Mouse (Mus musculus): ENCODE results near the gene Tpx2.

The Tpx2 gene

DNA sequence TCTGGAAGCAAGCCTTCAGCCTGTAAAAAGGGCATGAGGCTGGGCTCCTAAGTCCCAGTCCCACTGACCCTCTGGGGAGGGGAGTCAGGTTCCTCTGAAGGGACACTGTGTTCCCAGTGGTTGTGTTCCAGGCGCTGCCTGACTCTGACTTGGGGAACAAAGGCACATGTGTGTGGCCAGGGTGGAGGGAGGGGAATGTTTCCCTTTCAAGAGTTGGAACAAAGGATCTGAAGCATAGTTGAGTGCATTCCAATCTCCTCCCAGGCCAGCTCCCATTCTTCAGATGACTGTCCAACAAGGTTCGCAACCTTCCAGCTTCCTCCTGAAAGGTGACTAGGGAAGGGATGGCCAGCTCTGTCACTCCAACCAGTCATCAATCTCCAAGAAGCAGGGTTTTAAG lies 27.4 kb upstream of the Tpx2 start:
- DNase-seq = peak; percentile 84

DNA sequence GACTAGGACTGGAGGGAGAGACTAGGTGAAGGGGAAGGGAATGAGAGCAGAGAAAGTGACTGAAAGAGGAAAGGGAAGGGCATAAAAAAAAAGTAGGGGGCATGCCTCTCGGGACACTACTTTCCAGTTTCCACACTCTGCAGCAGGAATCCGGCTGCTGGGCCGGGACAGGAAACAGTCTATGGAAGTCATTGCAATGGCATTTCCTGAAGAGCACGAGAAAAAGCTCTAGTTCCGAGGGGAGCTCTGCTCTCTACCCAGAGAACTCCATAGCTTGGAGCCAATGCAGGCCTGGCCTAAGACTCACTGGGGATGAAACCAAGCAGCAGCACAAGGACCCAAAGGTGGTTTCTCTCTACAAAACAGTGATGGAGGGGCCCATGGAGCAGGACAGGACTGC lies 26.7 kb upstream of the Tpx2 start:
- no peak for DNase-seq

DNA sequence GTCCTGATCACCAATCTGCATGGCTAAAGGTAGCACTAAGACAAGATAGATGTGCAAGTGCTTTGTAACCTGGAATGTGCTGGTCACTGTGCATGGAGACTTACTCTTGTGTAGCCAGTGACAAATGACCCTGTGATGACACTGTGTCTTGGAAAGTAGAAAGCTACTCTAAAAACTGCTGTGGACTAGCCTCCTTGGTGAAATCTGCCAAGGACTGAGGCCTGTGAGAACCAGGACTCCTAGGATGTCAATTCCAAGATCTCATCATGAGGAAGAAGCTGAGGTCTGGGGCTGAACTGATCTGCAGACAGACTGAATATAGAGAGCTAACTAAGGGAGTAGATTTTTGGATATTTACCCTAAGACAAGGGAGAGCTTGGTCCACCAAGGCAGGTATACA lies 26.2 kb upstream of the Tpx2 start:
- no peak for DNase-seq

DNA sequence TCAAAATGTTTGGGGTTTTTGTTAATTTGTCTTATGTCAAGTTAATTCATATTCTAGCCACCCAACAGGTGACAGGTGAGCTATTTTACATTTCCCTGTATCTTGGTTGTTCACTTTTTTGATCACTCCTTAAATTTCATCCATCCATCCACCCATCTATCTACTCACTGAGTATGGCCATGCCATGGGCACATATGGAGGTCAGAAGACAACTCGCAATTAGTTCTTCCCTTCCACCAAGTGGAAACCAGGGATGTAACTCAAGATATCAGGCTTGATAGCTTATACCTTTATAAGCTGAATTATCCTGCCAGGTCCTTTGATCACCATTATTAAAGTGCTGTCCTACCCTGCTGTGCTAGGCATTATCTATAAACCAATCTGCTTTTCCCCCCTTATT lies 24.0 kb upstream of the Tpx2 start:
- no peak for DNase-seq

DNA sequence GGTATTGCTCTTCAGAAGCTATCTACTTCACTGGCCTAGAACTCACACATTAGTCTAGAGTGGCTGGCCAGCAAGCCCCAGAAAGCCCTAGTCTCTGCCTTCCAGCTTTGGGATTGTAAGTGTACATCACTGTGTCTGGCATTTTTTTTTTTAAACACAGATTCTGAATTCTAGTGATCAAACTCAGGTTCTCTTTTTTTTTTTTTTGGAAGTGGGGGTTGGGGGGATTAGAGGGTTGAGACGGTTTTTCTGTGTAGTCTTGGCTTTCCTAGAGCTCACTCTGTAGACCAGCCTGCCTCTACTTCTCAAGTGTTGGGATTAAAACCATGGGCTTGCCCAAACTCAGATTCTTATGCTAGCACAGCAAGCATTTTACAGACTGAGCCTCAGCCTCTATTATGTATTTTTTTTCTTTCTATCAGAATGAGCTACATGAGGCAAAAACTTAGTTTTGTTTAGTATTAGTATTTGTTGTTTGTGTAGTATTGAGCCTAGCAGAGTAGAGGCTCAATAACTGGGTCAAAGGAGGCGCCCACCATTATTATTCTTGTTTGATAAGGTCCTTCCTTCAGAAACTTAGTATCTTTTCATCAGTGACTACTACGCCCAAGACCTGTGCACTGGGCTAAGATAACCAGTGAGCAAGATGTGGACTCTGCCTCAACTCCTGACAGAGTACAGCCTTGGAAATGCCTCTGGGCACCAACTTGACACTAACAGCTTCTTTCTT lies 23.2 kb upstream of the Tpx2 start:
- DNase-seq = no peak

DNA sequence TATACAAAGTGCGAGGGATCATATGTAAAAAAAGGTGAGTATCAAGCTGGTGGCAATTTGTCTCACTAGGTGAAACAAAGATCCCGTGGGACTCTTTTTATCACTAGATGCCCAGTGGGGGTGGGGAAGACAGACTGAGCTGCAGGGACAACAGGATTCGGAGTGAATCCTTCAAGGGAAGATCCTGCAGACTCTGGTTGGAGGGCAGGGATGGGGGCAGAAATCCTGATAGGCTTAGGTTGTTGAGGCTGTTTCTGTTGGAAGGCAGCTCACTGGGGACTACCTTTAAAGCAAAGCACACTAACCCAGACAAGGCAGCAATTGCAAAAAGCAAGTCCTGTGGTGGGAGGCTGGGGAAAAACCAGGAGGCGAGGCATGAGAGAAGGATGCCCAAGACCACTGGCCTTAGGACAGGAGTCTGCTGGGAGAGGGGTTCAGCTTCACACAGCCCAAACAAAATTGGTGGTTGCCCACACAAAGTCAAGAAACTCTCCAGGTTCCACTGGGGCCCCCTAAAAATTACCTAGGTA lies 22.5 kb upstream of the Tpx2 start:
- no peak for DNase-seq

DNA sequence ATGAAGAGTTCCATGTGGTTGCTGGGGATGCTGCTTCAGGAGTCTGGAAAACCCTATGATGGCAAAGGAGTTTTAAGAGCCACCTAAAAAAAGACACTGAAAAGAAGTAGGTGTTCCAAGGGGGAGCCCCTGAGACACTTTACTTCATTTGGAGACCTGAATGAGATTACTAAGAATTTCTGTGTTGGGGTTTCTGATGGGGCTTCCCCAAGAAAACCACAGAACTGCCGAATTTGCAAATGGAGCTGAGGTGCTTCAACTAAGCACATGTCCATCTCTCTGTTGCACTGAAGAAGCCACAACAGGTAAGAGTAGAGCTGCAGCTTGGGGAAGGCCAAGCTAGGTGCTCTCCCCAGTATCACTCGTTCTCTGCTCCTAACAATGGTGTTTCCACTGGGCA lies 22.1 kb upstream of the Tpx2 start:
- DNase-seq = no peak

DNA sequence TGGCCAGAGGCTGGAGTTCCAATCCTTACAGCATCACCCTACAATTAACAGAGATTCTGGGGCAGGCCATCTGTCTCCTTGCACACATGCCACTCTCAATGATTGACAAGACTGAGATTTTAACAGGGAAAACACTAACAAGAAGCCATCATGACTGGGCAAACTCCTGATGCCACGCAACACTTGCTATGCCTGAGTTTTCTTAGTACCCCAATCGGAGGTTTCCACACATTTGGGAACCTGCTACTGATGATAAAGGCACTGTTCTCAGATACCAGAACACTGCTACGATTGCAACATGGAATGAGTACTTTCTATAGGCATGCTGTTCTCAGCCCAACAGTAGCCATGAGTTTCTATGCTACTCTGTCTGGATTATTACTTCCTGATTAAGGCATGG lies 21.3 kb upstream of the Tpx2 start:
- DNase-seq = no peak

DNA sequence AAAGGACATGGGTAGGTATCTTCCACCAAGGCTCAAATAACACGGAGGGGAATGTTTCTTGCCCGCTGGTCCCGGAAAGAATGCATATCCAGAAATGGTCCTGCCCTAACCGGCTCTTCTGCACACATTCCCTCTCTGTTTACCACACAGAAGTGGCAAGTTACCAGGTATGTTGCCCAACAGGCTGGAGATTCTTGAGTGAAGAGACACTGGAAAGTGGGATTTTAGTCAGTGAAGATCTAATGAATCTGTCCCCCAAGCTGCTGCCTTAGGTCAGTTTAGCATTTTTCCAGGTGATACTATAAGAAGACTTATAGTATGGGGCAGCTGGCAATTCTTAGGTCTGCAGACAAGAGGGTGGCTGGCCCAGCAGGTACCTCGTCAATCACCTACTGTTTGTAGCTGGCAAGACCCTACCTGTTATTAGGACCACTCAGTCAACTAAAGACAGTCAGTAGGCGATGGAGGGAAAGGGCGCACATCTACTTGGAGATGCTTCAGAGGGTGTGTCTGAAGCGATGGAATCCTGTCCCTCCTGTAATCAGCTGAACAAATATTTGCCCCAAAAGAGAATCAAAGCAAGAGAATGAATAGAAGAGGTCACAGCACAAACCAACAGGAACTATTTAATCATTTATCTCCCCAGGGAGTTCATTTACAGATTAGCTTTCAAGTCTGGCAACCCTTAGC lies 20.3 kb upstream of the Tpx2 start:
- DNase-seq = no peak

DNA sequence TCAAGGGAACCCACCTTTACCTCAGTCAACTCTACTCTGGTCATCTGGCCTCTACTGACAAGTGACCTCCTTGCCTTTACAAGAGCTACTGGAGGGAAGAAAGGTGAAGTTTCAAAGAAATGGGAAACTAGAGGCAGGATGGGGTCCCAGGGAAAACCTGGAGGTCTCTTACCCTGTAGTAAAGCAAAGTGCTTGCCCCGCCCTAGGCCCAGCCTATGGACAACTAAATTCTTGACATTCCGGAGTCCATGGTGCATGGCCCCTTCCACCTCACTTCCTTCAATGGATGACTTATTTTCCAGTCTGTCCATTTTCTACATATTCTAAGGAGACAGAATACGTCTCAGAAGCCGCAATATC lies 19.8 kb upstream of the Tpx2 start:
- no peak for DNase-seq

DNA sequence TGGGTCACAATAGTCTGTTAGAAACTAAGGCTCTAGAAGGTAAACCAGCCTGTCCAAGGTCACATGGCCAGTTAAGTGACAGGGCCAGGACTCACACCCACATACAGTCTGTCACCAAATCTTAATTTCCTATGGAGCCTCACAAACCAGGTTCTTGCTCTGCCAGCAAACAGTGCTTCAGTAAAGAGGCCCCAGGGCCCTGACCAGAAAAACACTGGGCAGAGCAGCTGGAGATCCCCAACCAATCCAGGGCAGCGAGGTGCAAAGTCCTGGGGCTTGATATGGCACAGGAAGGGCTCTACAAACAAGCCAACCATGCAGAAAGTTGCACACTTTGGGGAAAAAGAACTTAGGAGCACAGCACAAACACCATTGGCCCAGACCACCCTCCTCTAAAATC lies 19.2 kb upstream of the Tpx2 start:
- DNase-seq = no peak

DNA sequence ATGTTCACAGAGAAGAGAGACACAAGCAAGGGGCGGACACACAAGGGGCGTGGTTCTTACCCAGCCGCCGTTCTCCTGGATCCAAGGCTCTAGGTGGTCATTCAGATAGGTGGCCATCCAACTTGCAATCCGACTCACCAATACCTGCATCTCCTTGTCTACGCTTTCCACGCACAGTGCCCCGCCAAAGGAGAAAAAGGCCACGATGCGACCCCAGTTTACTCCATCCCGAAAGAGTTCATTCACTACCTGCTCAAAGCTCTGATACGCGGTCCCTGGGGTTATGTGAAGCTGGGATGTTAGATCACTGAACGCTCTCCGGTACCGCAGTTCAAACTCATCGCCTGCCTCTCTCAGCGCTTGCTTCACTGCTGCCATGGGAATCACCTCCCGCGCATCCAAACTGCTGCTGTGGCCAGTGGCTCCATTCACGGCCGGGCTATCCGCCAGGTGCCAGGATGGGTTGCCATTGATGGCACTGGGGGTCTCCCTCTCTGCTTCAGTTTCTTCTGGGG lies 18.3 kb upstream of the Tpx2 start:
- peak; percentile 30 for DNase-seq

DNA sequence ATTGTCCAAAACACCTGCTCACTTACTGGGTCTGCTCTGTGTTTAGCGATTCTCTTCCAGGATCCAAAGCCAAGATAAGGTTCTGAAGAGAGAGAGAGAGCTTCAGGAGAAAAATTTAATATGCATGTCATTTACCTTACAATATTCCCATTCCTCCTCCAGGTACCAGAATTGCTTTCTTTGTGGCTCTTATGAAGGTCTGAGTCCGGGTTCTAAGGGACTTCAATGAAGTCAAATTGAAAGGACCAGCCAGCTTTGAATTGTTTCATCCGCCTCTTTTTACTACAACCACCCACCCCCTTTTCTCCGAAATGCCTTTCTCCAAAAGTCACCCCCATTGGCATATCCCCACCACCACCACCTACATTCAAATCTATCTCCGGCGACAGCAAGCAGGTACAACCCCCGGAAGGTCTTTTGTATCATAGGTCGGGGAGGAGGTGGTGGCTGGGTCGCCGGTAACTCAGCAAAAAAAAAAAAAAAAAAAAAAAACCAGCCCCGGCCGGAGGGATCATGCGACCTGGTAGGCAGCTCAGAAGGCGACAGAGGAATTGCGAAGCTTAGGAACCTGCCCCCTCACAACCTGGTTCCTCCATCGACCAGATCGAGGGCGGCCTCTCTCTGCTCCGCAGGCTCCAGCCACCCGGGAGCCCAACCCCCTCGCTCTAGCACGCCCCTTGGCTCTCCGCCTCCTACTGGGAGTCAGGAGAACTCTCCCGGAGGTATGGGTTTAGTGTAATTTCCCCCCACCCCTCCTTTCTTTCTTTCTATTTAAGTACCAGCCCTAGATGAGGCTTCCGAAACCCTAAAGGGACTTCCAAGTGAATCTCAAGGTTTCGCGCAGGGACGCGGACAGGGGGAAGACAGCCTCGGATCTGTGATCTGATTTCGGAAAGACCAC lies 17.5 kb upstream of the Tpx2 start:
- peak; percentile 93 for DNase-seq

DNA sequence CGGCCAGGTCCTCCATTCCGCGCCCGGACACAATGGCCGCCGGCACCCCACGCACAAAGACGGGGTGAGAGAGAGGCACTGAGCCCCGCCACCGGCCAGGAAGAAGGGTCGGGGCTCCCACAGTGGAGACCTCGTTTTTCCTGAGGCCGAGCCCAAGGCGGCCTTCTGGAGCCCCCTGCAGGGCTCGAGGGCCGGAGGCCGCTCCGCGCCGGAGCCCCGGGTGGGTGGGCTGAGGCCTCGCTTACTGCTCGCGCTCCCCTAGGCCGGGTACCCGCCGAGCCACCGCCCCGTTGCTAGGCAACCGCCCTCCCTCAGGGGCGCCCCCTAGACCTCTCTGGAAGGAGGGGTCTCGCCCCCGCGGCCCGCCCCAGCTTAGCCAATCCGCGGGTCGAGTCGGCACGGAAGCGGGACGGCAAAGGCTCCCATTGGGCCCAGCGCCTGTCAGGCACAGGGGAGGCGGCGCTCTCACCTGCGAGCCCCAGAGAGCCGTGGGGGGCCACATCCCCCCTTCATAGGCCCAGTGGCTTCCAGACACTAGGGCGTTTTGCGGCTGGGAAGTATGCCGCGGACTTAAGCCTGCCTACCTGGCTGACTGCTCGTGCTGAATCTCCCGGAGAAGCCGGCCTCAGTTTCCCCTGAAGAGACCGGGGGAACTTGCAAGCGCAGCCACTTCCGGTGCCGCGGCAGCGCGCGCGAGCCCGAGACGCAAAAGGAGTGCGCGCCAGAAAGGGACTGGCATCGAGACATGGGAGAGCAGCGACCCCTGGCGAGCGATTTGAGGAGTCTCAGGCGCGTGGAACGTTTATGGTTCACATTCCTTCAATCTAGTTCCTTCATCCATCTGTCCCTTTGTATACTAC lies 16.5 kb upstream of the Tpx2 start, which contains the start of gene Bcl2l1:
TSS of gene Bcl2l1 (minus strand) at position 710 of the 860 bp plus-strand sequence.
- peak; percentile 99 for DNase-seq

DNA sequence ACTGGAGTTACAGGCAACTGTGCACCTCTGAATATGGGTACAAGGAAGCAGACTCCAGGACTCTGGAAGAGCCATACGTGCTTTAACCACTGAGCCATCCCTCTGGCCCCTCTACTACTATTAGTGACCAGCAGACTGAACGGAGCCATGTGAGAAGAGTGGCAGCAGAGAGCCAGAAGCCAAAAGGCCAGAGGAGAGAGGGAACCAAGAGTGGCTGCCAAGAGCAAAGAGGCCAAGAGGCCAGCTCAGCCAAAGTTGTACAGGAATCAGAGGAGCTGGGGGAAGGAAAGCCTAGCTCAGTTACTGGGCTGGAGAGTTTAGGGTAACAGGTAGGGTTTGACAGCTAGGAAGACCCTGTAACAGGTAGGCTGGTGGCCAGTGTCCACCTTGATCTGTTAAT lies 8.5 kb upstream of the Tpx2 start:
- DNase-seq = no peak

DNA sequence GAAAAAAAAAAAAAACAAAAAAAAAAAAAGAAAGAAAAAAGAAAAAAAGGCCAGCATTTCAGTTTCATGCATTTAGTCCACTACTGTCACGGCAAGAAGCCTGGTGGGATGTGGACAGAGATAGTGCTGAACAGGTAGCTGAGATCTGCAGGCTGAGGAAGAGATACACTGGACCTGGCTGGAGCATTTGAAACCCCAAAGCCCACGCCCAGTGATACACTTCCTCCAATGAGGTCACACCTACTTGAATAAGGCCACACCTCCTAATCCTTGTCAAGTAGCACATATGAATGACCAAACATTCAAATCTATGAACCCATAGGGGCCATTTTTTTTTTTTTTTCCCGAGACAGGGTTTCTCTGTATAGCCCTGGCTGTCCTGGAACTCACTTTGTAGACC lies 5.0 kb upstream of the Tpx2 start:
- DNase-seq = no peak

DNA sequence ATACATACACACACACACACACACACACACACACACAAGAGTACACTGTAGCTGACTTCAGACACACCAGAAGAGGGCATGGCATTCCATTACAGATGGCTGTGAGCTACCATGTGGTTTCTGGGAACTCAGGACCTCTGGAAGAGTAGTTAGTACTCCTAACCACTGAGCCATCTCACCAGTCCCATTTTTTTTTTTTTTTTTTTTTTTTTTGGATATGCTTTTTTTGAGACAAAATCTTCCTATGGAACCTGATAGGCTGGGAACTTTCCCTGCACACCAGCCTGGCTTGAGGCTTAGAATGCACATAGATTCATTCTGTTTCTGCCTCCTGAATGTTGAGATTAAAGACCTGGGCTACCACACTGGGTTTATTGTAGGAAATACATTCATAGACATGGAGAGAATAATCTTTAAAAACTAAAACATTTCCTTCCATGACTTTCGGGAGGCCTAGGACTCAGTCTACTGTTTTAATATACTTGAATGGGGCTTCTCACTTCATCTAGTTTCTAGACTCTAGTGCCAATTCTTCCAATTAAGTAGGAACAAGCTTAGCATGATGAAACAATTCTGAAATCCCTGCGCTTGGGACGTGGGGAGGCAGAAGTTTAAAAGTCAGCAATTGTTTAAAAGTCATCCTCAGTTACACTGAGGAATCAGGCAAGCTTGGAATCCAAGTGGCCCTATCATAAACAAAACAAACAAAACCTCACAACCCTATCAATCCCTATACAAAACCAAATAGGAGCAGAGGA lies 528 bp upstream of the Tpx2 start:
- DNase-seq = no peak

DNA sequence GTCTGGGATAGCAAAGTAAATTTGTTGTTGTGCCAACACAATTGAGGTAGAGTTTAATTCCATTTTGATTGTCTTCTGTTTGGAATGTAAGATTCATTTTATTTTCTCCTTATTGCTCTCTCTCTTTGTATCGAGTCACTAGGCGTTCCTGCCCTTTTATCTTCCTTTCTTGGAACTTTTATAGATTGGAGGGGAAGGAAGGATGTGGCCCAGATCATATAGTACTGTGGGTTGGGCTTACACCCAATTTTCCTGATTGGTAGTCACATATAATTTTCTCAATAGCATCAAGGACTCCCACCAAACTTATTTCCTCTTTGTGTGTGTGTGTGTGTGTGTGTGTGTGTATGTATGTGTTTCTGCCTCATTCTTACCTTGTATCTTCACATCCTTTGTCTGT lies 702 bp downstream of the Tpx2 start:
- no peak for DNase-seq

DNA sequence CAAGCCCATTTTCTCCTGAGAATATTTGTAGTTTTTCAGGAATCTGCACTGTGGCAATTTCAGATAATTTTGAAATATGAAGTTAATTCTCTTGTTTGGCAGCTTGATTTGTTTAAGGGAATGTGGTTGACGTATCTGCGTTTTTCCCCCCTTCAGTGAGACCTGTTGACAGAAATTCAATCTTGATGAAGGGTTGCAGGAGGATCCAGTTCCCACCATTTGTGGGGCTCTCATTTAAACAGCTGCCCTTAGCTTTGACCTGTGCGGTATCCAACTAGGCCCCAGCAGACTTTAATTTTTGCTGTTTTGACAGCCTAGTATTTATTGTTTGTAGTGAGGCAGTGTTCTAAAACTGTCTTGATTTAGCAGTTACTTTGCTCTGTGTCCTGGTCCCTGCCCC lies 11.7 kb downstream of the Tpx2 start:
- DNase-seq = no peak

DNA sequence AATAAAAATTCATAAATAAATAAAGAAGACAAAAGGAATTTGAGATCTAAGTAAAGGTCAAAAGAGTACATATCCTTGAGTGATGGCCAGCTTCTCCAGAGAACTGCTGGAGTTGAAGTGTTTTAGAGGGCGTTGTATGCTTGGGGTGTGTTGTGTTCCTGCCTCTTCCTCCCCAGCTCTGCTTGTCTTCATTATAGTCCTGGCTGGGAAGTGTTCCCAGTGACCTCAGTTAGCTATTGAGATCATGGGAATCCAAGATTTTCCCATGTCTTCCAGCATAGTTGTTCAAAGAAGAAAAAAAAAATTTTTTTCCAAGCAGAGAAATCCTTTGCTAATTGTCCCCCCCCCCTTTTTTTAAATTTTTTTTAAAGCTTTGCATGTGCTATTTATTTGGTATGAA lies 14.1 kb downstream of the Tpx2 start:
- no peak for DNase-seq

DNA sequence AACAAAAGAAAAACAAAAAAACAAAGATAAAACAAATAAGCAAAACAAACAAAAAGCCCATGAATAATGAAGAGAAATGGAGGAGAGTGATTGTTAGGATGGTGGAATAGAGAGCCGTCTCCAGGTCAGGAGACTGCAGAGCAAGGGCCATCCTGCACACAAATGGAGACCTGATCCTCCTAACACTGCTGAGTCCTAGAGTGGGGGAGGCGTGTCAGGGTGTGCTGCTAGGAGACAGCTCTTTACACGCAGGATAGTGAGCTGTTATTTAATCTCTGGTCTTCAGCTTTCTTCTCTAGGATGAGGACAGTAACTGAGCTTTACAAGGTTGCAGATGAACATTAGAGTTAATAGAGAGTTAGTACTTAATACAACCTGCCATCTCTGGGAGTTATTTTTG lies 14.9 kb downstream of the Tpx2 start:
- no peak for DNase-seq

DNA sequence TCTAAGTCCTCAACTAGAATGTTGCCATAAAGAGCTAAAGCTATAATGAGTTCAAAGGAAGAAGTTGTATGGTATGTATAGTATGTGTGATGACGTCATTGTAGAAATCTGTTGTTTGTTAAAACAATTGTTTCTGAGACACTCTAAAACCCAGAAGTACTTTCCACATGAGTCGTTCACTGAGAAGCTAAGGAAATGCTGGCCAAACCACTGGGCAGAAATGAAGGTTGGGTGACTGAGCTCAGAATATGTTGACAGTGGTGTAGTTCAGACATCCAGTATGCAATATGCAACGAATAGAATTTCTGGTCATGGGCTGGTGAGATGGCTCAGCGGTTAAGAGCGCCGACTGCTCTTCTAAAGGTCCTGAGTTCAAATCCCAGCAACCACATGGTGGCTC lies 15.6 kb downstream of the Tpx2 start:
- no peak for DNase-seq
